In the genomic region with DNA sequence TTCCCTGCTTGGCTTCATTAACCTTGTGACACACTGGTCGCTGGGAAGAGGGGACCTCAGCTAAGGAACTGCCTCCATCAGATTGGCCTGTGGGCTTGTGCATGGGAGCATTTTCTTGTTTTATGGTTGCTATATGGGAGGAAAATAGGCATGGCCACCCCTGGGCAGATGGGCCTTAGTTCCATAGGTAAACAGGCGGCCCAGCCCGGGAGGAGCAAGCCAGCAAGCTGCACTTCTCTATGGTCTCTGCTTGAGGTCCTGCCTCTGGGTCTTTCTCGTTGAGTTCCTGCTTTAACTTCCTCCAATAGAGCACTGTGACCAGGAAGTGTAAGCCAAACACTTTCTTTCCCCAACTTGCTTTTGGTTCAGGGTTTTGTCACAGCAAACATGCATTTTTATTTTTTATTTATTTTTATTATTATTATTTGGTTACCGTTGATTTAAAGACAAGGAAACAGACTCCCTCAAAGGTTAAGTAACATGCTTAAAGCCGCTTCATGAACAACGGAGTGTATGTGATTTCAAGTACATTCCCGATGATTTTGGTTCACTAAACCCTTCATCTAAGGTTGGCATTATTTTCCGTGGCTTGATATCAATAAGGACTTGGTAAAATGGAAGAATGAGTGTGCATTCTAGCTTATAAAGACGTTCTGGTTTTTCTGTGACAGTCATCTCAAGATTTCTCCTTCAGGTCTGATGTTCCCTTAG, we compare ENCODE assay signal across 8 mouse cellular contexts. TPM values are rescaled to one million over a fixed set of nuclear protein-coding genes. Genes with fewer than 3 reads are reported as not detected.
DNase-seq lines count a peak whose midpoint lies in the region; ATAC-seq and TF ChIP-seq lines count a peak whose summit lies in the region.

No protein-coding gene starts in this region.

- H3K27me3 ChIP-seq in kidney, adult 2 months (replicated peaks; ENCODE audit: control insufficient read depth, insufficient read depth, low read length): no peaks in the 10 kb centered on the region
- no peaks in the 10 kb centered on the region; the same call in 1 of the 2 replicates for H3K27me3 ChIP-seq in G1E (ENCODE audit: insufficient read depth, low read length)
- H3K27me3 ChIP-seq in forebrain, embryonic 12.5 days: no peaks in the 10 kb centered on the region
- H3K27me3 ChIP-seq in intestine, postnatal 0 days (replicated peaks; ENCODE audit: control insufficient read depth, insufficient read depth, low read length): no peaks in the 10 kb centered on the region
- H3K27me3 ChIP-seq in stomach, embryonic 15.5 days (replicated peaks): no peaks in the 10 kb centered on the region

- ATAC-seq in G1E (ENCODE audit: extremely low read depth, insufficient number of reproducible peaks, low FRiP score, poor library complexity, severe bottlenecking): peak; percentile 66
- ATAC-seq in forebrain, embryonic 12.5 days (ENCODE audit: low FRiP score): peak; percentile 52
- peak; percentile 65 for ATAC-seq in intestine, postnatal 0 days
- peak; percentile 54 for ATAC-seq in stomach, embryonic 15.5 days (ENCODE audit: insufficient read depth, low FRiP score, low read depth)

- H3K9ac ChIP-seq in forebrain, embryonic 12.5 days: peak overlapping the region; percentile 74
- peak overlapping the region; percentile 79 for H3K9ac ChIP-seq in intestine, postnatal 0 days (ENCODE audit: low read depth, low read length)
- peak overlapping the region; percentile 53 for H3K9ac ChIP-seq in stomach, embryonic 15.5 days

- H3K79me2 ChIP-seq in macrophage (ENCODE audit: inconsistent target): peaks cover 8% of the 10 kb centered on the region; the same call in 1 of the 2 replicates

- DNase-seq in kidney, adult 2 months: no peak
- no peak for DNase-seq in kidney, adult 11 months
- DNase-seq in G1E (ENCODE audit: low spot score): no peak
- no peak for DNase-seq in right cerebral cortex, postnatal 10 days (ENCODE audit: low spot score in 2 of 2)

- no peak for TF ChIP-seq CTCF in kidney, adult 2 months (conservative IDR thresholded peaks at IDR 0.05; ENCODE audit: insufficient read depth, insufficient read length, low read depth, low read length)
- no peak for TF ChIP-seq CTCF in G1E (IDR thresholded peaks at IDR 0.05; ENCODE audit: low read depth, low read length)
- no peak for TF ChIP-seq CTCF in intestine, postnatal 0 days (IDR thresholded peaks at IDR 0.05; ENCODE audit: low read depth)

- TF ChIP-seq POLR2A in kidney, adult 2 months (IDR thresholded peaks at IDR 0.05; ENCODE audit: low read depth, low read length): no peak

- peaks cover 8% of the 10 kb centered on the region; the same call in 1 of the 2 replicates for H3K4me1 ChIP-seq in kidney, adult 2 months (ENCODE audit: control insufficient read depth, insufficient read depth, low read length)
- H3K4me1 ChIP-seq in G1E (ENCODE audit: insufficient read depth, low read depth, low read length): peaks cover 30% of the 10 kb centered on the region
- H3K4me1 ChIP-seq in forebrain, embryonic 12.5 days: peaks cover 15% of the 10 kb centered on the region
- no peaks in the 10 kb centered on the region for H3K4me1 ChIP-seq in intestine, postnatal 0 days (replicated peaks; ENCODE audit: control insufficient read depth, insufficient read depth, low read length)
- H3K4me1 ChIP-seq in stomach, embryonic 15.5 days: 0 out of 2 replicates have a peak, but pooled peaks cover 3% of the 10 kb centered on the region

- H3K36me3 ChIP-seq in kidney, adult 2 months (ENCODE audit: control insufficient read depth, insufficient read depth, low read length): no peaks in the 10 kb centered on the region; the same call in 1 of the 2 replicates
- H3K36me3 ChIP-seq in G1E (replicated peaks) (peaks cover 28% of the 10 kb centered on the region), macrophage (ENCODE audit: inconsistent target) (no peaks in the 10 kb centered on the region)
- no peaks in the 10 kb centered on the region for H3K36me3 ChIP-seq in forebrain, embryonic 12.5 days (replicated peaks)
- no peaks in the 10 kb centered on the region for H3K36me3 ChIP-seq in intestine, postnatal 0 days (ENCODE audit: control insufficient read depth, insufficient read depth)
- no peaks in the 10 kb centered on the region for H3K36me3 ChIP-seq in stomach, embryonic 15.5 days

- H3K27ac ChIP-seq in kidney, adult 2 months (ENCODE audit: insufficient read depth, low read depth, low read length): peak overlapping the region; percentile 54
- H3K27ac ChIP-seq in forebrain, embryonic 12.5 days: peak overlapping the region; percentile 33; the same call in 1 of the 2 replicates
- H3K27ac ChIP-seq in intestine, postnatal 0 days (ENCODE audit: low read depth, low read length): peak overlapping the region; percentile 88
- peak overlapping the region; percentile 94 for H3K27ac ChIP-seq in macrophage
- peak overlapping the region; percentile 92 for H3K27ac ChIP-seq in stomach, embryonic 15.5 days

- H3K4me2 ChIP-seq in forebrain, embryonic 12.5 days: peak overlapping the region; percentile 66
- H3K4me2 ChIP-seq in intestine, postnatal 0 days (replicated peaks; ENCODE audit: low read depth): peak overlapping the region; percentile 85
- peak overlapping the region; percentile 72 for H3K4me2 ChIP-seq in stomach, embryonic 15.5 days

- WGBS in kidney, adult 2 months: 58% methylated on average over 10 of the region's 10 CpGs
- 61% methylated on average over 10 of the region's 10 CpGs for WGBS in forebrain, embryonic 12.5 days
- 57% methylated on average over 10 of the region's 10 CpGs for WGBS in intestine, postnatal 0 days
- WGBS in macrophage (ENCODE audit: missing documents): 57% methylated on average over 10 of the region's 10 CpGs
- 59% methylated on average over 10 of the region's 10 CpGs for WGBS in stomach, embryonic 15.5 days

- no peaks in the 10 kb centered on the region for H3K9me3 ChIP-seq in G1E (replicated peaks)
- H3K9me3 ChIP-seq in forebrain, embryonic 12.5 days: no peaks in the 10 kb centered on the region
- H3K9me3 ChIP-seq in intestine, postnatal 0 days (ENCODE audit: control insufficient read depth): no peaks in the 10 kb centered on the region
- H3K9me3 ChIP-seq in stomach, embryonic 15.5 days: no peaks in the 10 kb centered on the region

- H3K4me3 ChIP-seq in kidney, adult 2 months (ENCODE audit: insufficient read depth, low read depth, low read length): peak overlapping the region; percentile 71
- peak overlapping the region; percentile 92 for H3K4me3 ChIP-seq in G1E (ENCODE audit: low read depth, low read length)
- peak overlapping the region; percentile 84 for H3K4me3 ChIP-seq in forebrain, embryonic 12.5 days (replicated peaks)
- H3K4me3 ChIP-seq in intestine, postnatal 0 days (ENCODE audit: low read depth, low read length): peak overlapping the region; percentile 82
- peak overlapping the region; percentile 63 for H3K4me3 ChIP-seq in macrophage (ENCODE audit: inconsistent target)
- H3K4me3 ChIP-seq in stomach, embryonic 15.5 days (replicated peaks): peak overlapping the region; percentile 63

RNA-seq across cellular contexts. Expression of gene Agl, which starts 0.7 kb away (rescaled TPM):
- 12.7 and 13.6 TPM in 2 replicates for polyA plus RNA-seq in kidney, adult 2 months (2012; rRNA removed)
- total RNA-seq in G1E (2014; fragmentation: Nextera tagmentation) (33.6 and 38.7 TPM in 2 replicates), G1E (2017) (13.5 and 15.1 TPM in 2 replicates)
- polyA plus RNA-seq in G1E (2012) (1.3 and 1.7 TPM in 2 replicates), macrophage (2018) (13.0 to 14.4 TPM (median 13.4 TPM) in 3 replicates)
- 15.9 and 16.3 TPM in 2 replicates for polyA plus RNA-seq in forebrain, embryonic 12.5 days (2016; fragmentation: Nextera tagmentation; extraction: Ambion mirVana)
- 6.3 and 6.9 TPM in 2 replicates for polyA plus RNA-seq in intestine, postnatal 0 days (2015; fragmentation: Nextera tagmentation; extraction: Ambion mirVana)
- 10 to 100 TPM in 22 of 26 experiments, 1 to 10 TPM in 4; 4.5 to 80.1 (median 41.3) TPM for total RNA-seq in macrophage (2018; cell fraction: chromatin; rRNA removed)
- total RNA-seq in macrophage (2018; cell fraction: cytosol; rRNA removed): 10 to 100 TPM in 24 of 26 experiments, 1 to 10 TPM in 2; 9.0 to 22.3 (median 15.1) TPM
- total RNA-seq in macrophage (2018; cell fraction: nucleus; rRNA removed): 10 to 100 TPM in 22 of 26 experiments, 1 to 10 TPM in 4; 8.2 to 59.7 (median 24.9) TPM
- 13.8 and 14.0 TPM in 2 replicates for polyA plus RNA-seq in stomach, embryonic 15.5 days (2015; fragmentation: Nextera tagmentation; extraction: Ambion mirVana)

RNA-seq across cellular contexts. Expression of gene Frrs1, which starts 50.6 kb away (rescaled TPM):
- polyA plus RNA-seq in kidney, adult 2 months (2012; rRNA removed): 49.7 and 62.7 TPM in 2 replicates
- total RNA-seq in G1E (2014; fragmentation: Nextera tagmentation) (99.0 and 105 TPM in 2 replicates), G1E (2017) (33.5 and 37.1 TPM in 2 replicates)
- polyA plus RNA-seq in G1E (2012) (8.7 and 26.1 TPM in 2 replicates), macrophage (2018) (36.7 to 47.0 TPM (median 44.3 TPM) in 3 replicates)
- polyA plus RNA-seq in forebrain, embryonic 12.5 days (2016; fragmentation: Nextera tagmentation; extraction: Ambion mirVana): 6.3 and 6.5 TPM in 2 replicates
- 18.6 and 18.9 TPM in 2 replicates for polyA plus RNA-seq in intestine, postnatal 0 days (2015; fragmentation: Nextera tagmentation; extraction: Ambion mirVana)
- 100 to 1,000 TPM in 19 of 26 experiments, 10 to 100 TPM in 7; 47.7 to 195 (median 122) TPM for total RNA-seq in macrophage (2018; cell fraction: chromatin; rRNA removed)
- total RNA-seq in macrophage (2018; cell fraction: cytosol; rRNA removed): 10 to 100 TPM; 25.5 to 51.7 (median 37.0) TPM
- total RNA-seq in macrophage (2018; cell fraction: nucleus; rRNA removed): 100 to 1,000 TPM in 13 of 26 experiments, 10 to 100 TPM in 13; 47.4 to 175 (median 102) TPM
- 34.5 and 40.5 TPM in 2 replicates for polyA plus RNA-seq in stomach, embryonic 15.5 days (2015; fragmentation: Nextera tagmentation; extraction: Ambion mirVana)

Comparison
In these comparisons a context has a peak if more than half of its experiments do, and no peak if none do; other contexts are left out.
1. H3K27ac ChIP-seq: peak in every context shown above with its lines; median percentile 94 in macrophage; 92 in stomach, embryonic 15.5 days; 88 in intestine, postnatal 0 days; 54 in kidney, adult 2 months; 33 in forebrain, embryonic 12.5 days.